Mouse (Mus musculus): ENCODE measurements around the gene Zzef1. TPM values are rescaled to one million over a fixed set of nuclear protein-coding genes. Genes with fewer than 3 reads are reported as not detected.

The Zzef1 gene
- polyA plus RNA-seq, 1 experiment from 2014 or later: 6.0 TPM

- no peak overlapping the region for H3K27ac ChIP-seq
- no peak for ATAC-seq (replicated peaks; ENCODE audit: insufficient number of reproducible peaks, insufficient read depth, low FRiP score, low read depth)
- no peak overlapping the region for H3K9ac ChIP-seq
- H3K27me3 ChIP-seq: no peaks in the 10 kb centered on the region
- H3K4me2 ChIP-seq: no peak overlapping the region
- H3K4me3 ChIP-seq: no peak overlapping the region
- H3K36me3 ChIP-seq: no peaks in the 10 kb centered on the region
- H3K4me1 ChIP-seq (replicated peaks): no peaks in the 10 kb centered on the region
- no peaks in the 10 kb centered on the region for H3K9me3 ChIP-seq (replicated peaks)
These were observed 17.1 kb upstream of the Zzef1 start for GRCm38 (mm10) chr11:72778957-72779356.

DNA sequence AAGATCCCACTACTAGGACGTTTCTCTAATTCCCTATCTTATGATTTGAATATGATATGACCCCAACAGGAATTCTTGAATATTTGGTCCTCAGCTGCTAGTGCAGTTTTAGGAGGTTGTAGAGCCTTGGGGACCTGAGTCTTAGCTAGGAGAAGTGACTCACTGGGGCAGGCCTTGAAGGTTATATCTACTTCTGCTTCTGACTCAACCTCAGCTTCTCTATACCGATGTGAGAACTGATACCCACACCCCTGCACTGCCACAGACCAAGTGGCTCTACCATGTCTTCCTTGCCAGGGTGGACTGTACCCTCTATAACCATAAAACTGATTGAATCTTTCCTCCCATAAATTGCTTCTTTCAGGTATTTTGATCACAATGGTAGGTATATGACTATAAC, 13.9 kb upstream of the Zzef1 start:
- H3K9ac ChIP-seq: no peak overlapping the region
- H3K4me3 ChIP-seq: no peak overlapping the region
- H3K27ac ChIP-seq: no peak overlapping the region
- WGBS: 49% methylated on average over 2 of the region's 2 CpGs
- no peak overlapping the region for H3K4me2 ChIP-seq
- no peaks in the 10 kb centered on the region for H3K9me3 ChIP-seq (replicated peaks)
- ATAC-seq (replicated peaks; ENCODE audit: insufficient number of reproducible peaks, insufficient read depth, low FRiP score, low read depth): no peak
- no peaks in the 10 kb centered on the region for H3K36me3 ChIP-seq
- H3K27me3 ChIP-seq: no peaks in the 10 kb centered on the region
- H3K4me1 ChIP-seq (replicated peaks): no peaks in the 10 kb centered on the region

DNA sequence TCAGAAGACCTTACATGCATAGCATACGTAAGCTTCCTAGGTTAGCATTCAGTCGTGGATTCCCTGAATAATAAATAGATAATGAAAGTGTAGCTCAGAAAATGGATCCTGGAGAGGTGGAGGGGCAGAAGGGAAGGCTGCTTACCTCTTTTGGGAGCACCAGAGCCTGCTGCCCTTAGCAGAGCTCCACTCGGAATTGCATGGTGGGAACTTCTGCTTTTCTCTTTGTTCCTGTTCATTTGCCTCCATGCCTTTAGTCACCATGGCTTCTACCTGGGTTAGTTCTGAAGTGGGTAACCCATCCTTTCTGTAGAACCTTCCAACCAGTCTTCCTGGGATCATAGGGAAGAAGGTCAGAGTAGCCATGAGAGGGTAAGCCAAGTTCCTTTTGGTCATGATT, 13.5 kb upstream of the Zzef1 start:
- Histone ChIP-seq H3K27me3 (no peaks in the 10 kb centered on the region), H3K4me3 (no peak overlapping the region), H3K4me1 (replicated peaks) (no peaks in the 10 kb centered on the region), H3K9me3 (replicated peaks) (no peaks in the 10 kb centered on the region), H3K36me3 (no peaks in the 10 kb centered on the region), H3K27ac (no peak overlapping the region), H3K9ac (no peak overlapping the region), H3K4me2 (no peak overlapping the region)
- WGBS: 82% methylated on average over 3 of the region's 3 CpGs
- no peak for ATAC-seq (replicated peaks; ENCODE audit: insufficient number of reproducible peaks, insufficient read depth, low FRiP score, low read depth)

GRCm38 (mm10) chr11:72792033-72792432, 4.0 kb upstream of the Zzef1 start:
- Histone ChIP-seq H3K9me3 (replicated peaks) (no peaks in the 10 kb centered on the region), H3K36me3 (no peaks in the 10 kb centered on the region), H3K27me3 (no peaks in the 10 kb centered on the region), H3K4me1 (replicated peaks) (peaks cover 5% of the 10 kb centered on the region), H3K27ac (no peak overlapping the region), H3K4me2 (no peak overlapping the region), H3K9ac (no peak overlapping the region), H3K4me3 (no peak overlapping the region)
- ATAC-seq (replicated peaks; ENCODE audit: insufficient number of reproducible peaks, insufficient read depth, low FRiP score, low read depth): no peak

- ATAC-seq (replicated peaks; ENCODE audit: insufficient number of reproducible peaks, insufficient read depth, low FRiP score, low read depth): peak; percentile 18; the same call in 1 of the 2 replicates
- peak overlapping the region; percentile 87 for H3K4me2 ChIP-seq
- no peaks in the 10 kb centered on the region for H3K27me3 ChIP-seq
- WGBS: 15% methylated on average over 14 of the region's 14 CpGs
- peak overlapping the region; percentile 80 for H3K9ac ChIP-seq
- H3K4me3 ChIP-seq: peak overlapping the region; percentile 96
- peak overlapping the region; percentile 85 for H3K27ac ChIP-seq
- no peaks in the 10 kb centered on the region for H3K36me3 ChIP-seq
- H3K4me1 ChIP-seq (replicated peaks): peaks cover 11% of the 10 kb centered on the region
- no peaks in the 10 kb centered on the region for H3K9me3 ChIP-seq (replicated peaks)
These were observed 924 bp upstream of the Zzef1 start for GRCm38 (mm10) chr11:72795149-72795454.

DNA sequence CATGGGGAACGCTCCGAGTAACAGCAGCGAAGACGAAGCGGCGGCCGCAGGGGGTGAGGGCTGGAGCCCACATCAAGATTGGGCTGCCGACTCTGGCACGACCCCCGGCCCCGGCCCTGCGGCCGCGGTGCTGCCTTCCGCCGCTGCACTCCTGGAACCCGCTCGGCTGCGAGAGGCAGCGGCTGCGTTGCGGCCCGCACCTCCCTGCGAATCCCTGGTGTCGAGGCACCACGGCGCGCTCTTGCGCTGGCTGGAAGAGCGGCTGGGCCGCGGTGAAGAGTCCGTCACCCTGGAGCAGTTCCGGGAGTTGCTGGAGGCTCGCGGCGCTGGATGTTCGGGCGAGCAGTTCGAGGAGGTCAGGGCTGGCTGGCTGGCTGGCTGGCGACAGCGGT, 266 bp downstream of the Zzef1 start:
- H3K4me1 ChIP-seq (replicated peaks): peaks cover 11% of the 10 kb centered on the region
- under 1% methylated on average over 42 of the region's 42 CpGs for WGBS
- H3K4me2 ChIP-seq: peak overlapping the region; percentile 87
- peak overlapping the region; percentile 79 for H3K9ac ChIP-seq
- peak; percentile 54 for ATAC-seq (replicated peaks; ENCODE audit: insufficient number of reproducible peaks, insufficient read depth, low FRiP score, low read depth)
- H3K27ac ChIP-seq: peak overlapping the region; percentile 85
- no peaks in the 10 kb centered on the region for H3K36me3 ChIP-seq
- peak overlapping the region; percentile 96 for H3K4me3 ChIP-seq
- no peaks in the 10 kb centered on the region for H3K27me3 ChIP-seq
- H3K9me3 ChIP-seq (replicated peaks): no peaks in the 10 kb centered on the region

GRCm38 (mm10) chr11:72796773-72797338, 830 bp downstream of the Zzef1 start:
- H3K27ac ChIP-seq: peak overlapping the region; percentile 85
- H3K36me3 ChIP-seq: no peaks in the 10 kb centered on the region
- peak overlapping the region; percentile 96 for H3K4me3 ChIP-seq
- H3K4me1 ChIP-seq (replicated peaks): peaks cover 11% of the 10 kb centered on the region
- no peaks in the 10 kb centered on the region for H3K9me3 ChIP-seq (replicated peaks)
- no peak for ATAC-seq (replicated peaks; ENCODE audit: insufficient number of reproducible peaks, insufficient read depth, low FRiP score, low read depth)
- peak overlapping the region; percentile 79 for H3K9ac ChIP-seq
- H3K4me2 ChIP-seq: peak overlapping the region; percentile 87
- H3K27me3 ChIP-seq: no peaks in the 10 kb centered on the region
- 9% methylated on average over 10 of the region's 10 CpGs for WGBS

DNA sequence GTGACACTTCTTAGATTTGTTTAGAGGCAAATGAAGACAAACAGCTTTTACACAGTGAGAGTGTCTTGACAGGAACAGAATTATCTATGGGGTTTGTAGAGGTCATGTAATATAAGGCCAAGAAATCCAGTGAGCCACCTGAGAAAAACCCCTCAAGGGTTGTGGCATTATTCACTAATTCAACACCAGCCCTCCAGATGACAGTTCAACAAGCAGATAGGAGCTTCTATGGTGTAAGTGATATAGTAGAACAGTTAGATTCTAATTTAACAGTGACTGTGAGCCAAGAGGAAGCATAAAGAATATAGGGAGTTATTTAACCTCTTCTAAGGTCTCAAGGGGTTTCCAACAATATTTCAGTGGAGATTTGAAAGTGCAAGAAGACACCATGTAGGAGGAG, 2.1 kb downstream of the Zzef1 start:
- ATAC-seq (replicated peaks; ENCODE audit: insufficient number of reproducible peaks, insufficient read depth, low FRiP score, low read depth): no peak
- Histone ChIP-seq H3K36me3 (no peaks in the 10 kb centered on the region), H3K4me1 (replicated peaks) (peaks cover 18% of the 10 kb centered on the region), H3K27me3 (no peaks in the 10 kb centered on the region), H3K27ac (no peak overlapping the region), H3K4me3 (no peak overlapping the region), H3K9me3 (replicated peaks) (no peaks in the 10 kb centered on the region), H3K9ac (no peak overlapping the region), H3K4me2 (no peak overlapping the region)

DNA sequence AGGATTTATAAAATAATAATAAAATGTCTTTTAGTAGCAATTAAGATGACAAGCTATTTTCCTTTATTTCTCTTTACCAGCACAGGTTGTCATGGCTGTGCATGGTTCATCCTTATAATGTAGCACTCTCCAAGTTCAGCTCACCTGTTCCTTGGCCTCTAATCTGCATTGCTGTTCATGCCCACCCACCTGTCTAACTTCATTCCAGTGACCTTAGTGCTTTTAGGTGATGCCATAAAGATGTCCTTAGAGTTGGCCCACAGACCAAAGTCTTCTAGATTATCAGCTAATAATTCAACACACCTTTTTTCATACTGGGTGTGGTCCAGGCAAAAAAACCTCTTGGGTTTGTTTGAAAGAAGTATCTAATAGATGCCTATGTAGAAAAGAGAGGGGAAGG, 5.2 kb downstream of the Zzef1 start:
- H3K36me3 ChIP-seq: no peaks in the 10 kb centered on the region
- no peak for ATAC-seq (replicated peaks; ENCODE audit: insufficient number of reproducible peaks, insufficient read depth, low FRiP score, low read depth)
- no peaks in the 10 kb centered on the region for H3K9me3 ChIP-seq (replicated peaks)
- no peak overlapping the region for H3K4me2 ChIP-seq
- no peaks in the 10 kb centered on the region for H3K27me3 ChIP-seq
- peaks cover 41% of the 10 kb centered on the region for H3K4me1 ChIP-seq (replicated peaks)
- no peak overlapping the region for H3K4me3 ChIP-seq
- H3K9ac ChIP-seq: no peak overlapping the region
- H3K27ac ChIP-seq: no peak overlapping the region

GRCm38 (mm10) chr11:72803038-72803437, 7.0 kb downstream of the Zzef1 start:
- 52% methylated on average over 3 of the region's 3 CpGs for WGBS
- Histone ChIP-seq H3K36me3 (no peaks in the 10 kb centered on the region), H3K27ac (peak overlapping the region; percentile 56), H3K4me1 (replicated peaks) (peaks cover 38% of the 10 kb centered on the region), H3K9me3 (replicated peaks) (no peaks in the 10 kb centered on the region), H3K27me3 (no peaks in the 10 kb centered on the region), H3K4me2 (peak overlapping the region; percentile 9; the same call in 1 of the 2 replicates), H3K4me3 (no peak overlapping the region), H3K9ac (no peak overlapping the region)
- peak; percentile 80 for ATAC-seq (replicated peaks; ENCODE audit: insufficient number of reproducible peaks, insufficient read depth, low FRiP score, low read depth)

GRCm38 (mm10) chr11:72804586-72804985, 8.6 kb downstream of the Zzef1 start:
- Histone ChIP-seq H3K4me2 (no peak overlapping the region), H3K36me3 (no peaks in the 10 kb centered on the region), H3K27ac (peak overlapping the region; percentile 8; the same call in 1 of the 2 replicates), H3K4me1 (replicated peaks) (peaks cover 38% of the 10 kb centered on the region), H3K27me3 (no peaks in the 10 kb centered on the region), H3K9ac (no peak overlapping the region), H3K4me3 (no peak overlapping the region), H3K9me3 (replicated peaks) (no peaks in the 10 kb centered on the region)
- no peak for ATAC-seq (replicated peaks; ENCODE audit: insufficient number of reproducible peaks, insufficient read depth, low FRiP score, low read depth)

DNA sequence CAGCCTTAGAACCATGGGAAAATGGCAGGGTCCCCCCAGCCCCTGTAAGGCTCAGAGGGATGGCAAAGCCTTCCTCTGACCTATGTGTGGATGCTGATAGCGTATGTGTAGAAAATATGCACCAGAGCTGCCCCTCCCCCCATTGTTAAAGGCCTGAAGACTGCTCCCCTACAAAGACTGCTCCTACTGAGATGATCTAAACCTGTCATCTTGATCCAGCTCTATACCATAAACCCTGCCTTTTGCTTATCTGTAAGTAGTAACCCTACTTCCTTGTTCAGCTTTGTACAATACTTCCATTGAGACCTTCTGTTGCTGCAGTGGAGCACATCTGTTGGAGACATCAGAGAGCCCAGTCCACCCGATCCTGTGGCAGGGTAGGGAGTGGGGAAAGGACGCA, 9.2 kb downstream of the Zzef1 start:
- Histone ChIP-seq H3K4me2 (no peak overlapping the region), H3K9me3 (replicated peaks) (no peaks in the 10 kb centered on the region), H3K27ac (no peak overlapping the region), H3K36me3 (no peaks in the 10 kb centered on the region), H3K27me3 (no peaks in the 10 kb centered on the region), H3K9ac (no peak overlapping the region), H3K4me1 (replicated peaks) (peaks cover 38% of the 10 kb centered on the region), H3K4me3 (no peak overlapping the region)
- ATAC-seq (replicated peaks; ENCODE audit: insufficient number of reproducible peaks, insufficient read depth, low FRiP score, low read depth): no peak
- 85% methylated on average over 3 of the region's 3 CpGs for WGBS
